Mouse (Mus musculus): ENCODE measurements around the gene Rptor. TPM values are rescaled to one million over a fixed set of nuclear protein-coding genes. Genes with fewer than 3 reads are reported as not detected.

The Rptor gene
- total RNA-seq, 2 experiments from 2014 or later: 62.9 to 67.5 TPM

Other genes with a start within 250 kb of the Rptor start
- 1 to 10 TPM; 4.3 to 4.7 TPM for gene Sgsh, start 247.4 kb upstream of the Rptor start, total RNA-seq (2021)
- 1 to 10 TPM; 3.5 to 4.3 TPM for gene Slc26a11, start 247.3 kb upstream of the Rptor start, total RNA-seq (2021)
- gene Rnf213, start 209.8 kb upstream of the Rptor start, total RNA-seq (2021): 1 to 10 TPM; 2.8 to 3.0 TPM
- gene Endov, start 111.6 kb upstream of the Rptor start, total RNA-seq (2021): 10 to 100 TPM; 30.6 to 31.0 TPM
- gene Nptx1, start 55.2 kb upstream of the Rptor start, total RNA-seq (2021): 100 to 1,000 TPM; 240 to 248 TPM

Measured in left cerebral cortex, postnatal 36 days (tissue).